Mouse (Mus musculus) embryonic fibroblast, embryonic 13.5 days (primary cell): Measurements from ENCODE around the gene Hs2st1. TPM values are rescaled to one million over a fixed set of nuclear protein-coding genes. Genes with fewer than 3 reads are reported as not detected.
A peak's percentile ranks its signal among the peaks of the same experiment; 100 is the strongest.

ENCODE experiments used
- H3K27ac ChIP-seq: 2 replicates; pipeline ENCODE4 v1.5.1; 2012; ENCODE audit warnings: low read length, control low read depth, inconsistent platforms; ENCODE audit not compliant: insufficient read depth
- H3K4me1 ChIP-seq: 2 replicates; pipeline ENCODE4 v1.6.1; 2011; ENCODE audit warnings: low read length; ENCODE audit not compliant: control insufficient read depth, insufficient read depth
- H3K4me3 ChIP-seq: 2 replicates; pipeline ENCODE4 v1.5.1; 2011; ENCODE audit warnings: mild to moderate bottlenecking, control low read depth, low read length; ENCODE audit not compliant: insufficient read depth
- CTCF ChIP-seq: IDR thresholded peaks from 2 replicates; pipeline ENCODE4 v1.5.1; 2011; ENCODE audit warnings: mild to moderate bottlenecking, control low read depth, low read length, moderate library complexity, borderline replicate concordance; ENCODE audit not compliant: insufficient read depth
- POLR2A ChIP-seq: IDR thresholded peaks from 2 replicates; pipeline ENCODE4 v1.6.1; 2011; ENCODE audit warnings: low read depth, mild to moderate bottlenecking, control low read depth, low read length, moderate library complexity
- polyA plus RNA-seq: library from polyadenylated mRNA; stranded (reverse); fragments of >200 nt; gene quantifications from 2 replicates; pipeline ENCODE4 v1.2.4, GENCODE M21; 2011; ENCODE audit warnings: low read depth; ENCODE audit not compliant: missing spikeins, insufficient read length

Gene Hs2st1
- polyA plus RNA-seq, 1 experiment, result 83.7 TPM

DNA sequence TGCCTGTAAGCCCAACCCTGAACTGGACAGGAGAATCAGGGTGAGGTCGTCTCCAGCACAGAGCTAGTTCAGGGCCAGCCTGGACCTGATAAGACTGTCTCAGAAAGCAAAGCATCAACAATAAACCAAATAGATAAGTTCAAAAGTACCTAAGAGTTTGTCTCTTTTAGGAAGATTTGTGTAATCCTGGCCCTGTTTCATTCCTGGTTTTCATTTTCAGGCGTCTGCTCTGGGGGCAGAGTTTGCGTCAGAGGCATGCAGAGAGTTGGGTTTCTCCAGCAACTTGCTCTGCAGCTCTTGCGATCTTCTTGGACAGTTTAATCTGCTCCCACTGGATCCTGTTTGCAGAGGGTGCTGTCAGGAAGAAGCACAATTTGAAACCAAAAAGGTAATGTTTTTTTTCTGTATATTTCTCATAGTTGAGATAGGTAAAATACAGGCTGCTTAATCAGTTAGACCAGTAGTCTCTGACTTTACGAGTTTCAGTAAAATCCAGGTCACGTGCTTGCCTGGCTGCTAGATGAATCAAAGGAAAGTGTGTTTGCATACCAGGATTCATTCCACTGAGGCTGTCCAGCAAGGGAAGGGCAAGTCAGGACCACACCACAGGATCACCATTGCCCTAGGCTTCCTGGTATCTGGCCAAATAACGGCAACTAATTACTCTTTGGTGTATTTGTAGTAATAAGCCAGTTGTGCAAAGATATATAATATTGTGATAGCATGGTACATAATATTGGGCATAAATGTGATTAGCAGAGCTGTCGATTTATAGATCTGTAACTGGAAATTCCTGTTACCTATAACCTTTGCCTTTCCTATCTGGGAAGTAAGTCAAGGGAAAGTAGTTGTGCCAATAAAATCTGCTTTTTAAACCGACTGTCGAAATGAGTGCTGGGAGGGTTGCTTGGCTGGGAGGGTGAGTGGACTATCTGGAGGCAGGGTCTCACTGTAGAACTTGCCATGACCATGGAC, 7.7 kb upstream of the Hs2st1 start:
- Histone ChIP-seq H3K27ac (peak overlapping the region; percentile 94), H3K4me3 (no peak overlapping the region), H3K4me1 (peaks cover 20% of the 10 kb centered on the region)
- TF ChIP-seq CTCF (no peak), POLR2A (no peak)

DNA sequence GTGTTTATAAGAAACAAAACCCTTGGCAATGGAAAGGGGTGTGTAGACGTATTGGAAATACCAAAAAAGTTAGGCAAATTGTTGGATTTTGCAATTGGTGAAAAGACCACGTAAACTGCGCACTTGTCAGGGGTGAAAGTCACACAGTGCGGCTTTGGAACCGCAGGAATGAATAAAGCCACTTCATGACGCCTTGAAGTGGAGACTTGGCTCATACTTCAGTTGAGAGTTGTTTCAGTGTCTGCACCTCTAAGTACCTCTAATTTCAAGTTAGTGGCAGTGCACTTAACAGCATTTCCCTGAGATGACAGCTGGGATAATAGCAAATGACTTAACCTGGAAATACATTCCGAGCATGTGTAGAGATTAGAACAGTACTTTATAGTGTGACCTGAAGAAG, 4.3 kb upstream of the Hs2st1 start:
- no peak overlapping the region for H3K4me3 ChIP-seq
- no peak overlapping the region for H3K27ac ChIP-seq
- peaks cover 10% of the 10 kb centered on the region for H3K4me1 ChIP-seq
- TF ChIP-seq CTCF (no peak), POLR2A (no peak)

DNA sequence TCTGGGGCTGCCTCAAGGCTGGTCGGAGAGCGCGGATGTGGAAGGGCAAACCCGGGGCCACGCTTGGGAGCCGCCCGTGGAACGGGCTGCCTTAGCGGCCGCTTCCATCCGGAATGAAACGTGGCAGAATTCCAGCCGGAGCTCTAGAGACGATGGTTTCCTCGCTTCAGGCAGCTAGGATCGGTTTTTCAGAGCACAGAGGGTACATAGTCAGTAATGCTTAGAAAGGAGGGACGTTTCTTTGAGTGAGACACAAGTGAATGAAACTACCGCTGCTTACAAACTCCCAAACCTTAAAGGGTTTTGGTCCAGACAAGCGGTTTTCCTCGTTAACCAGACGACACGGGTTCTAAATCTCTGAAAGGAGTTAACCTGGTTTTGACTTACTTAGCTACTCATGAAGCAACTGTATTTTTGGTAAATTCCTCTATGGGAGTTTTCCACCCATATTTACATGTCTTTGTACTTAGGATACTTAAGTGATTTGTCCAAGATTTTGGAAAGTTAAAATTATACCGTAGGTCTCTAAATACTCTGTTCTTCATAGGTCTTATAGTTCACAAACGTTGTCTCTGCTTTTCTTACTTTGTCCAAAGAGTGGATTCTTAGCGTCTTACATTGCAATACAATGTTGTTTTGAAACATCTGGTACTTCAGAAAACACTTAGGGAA, 971 bp upstream of the Hs2st1 start:
- Histone ChIP-seq H3K27ac (peak overlapping the region; percentile 96), H3K4me1 (peaks cover 2% of the 10 kb centered on the region), H3K4me3 (peak overlapping the region; percentile 74)
- no peak for TF ChIP-seq POLR2A
- TF ChIP-seq CTCF, result no peak

GRCm38 (mm10) chr3:144569401-144569971, 495 bp downstream of the Hs2st1 start:
- H3K4me1 ChIP-seq, result peaks cover 4% of the 10 kb centered on the region
- no peak for TF ChIP-seq CTCF
- no peak for TF ChIP-seq POLR2A
- no peak overlapping the region for H3K27ac ChIP-seq
- H3K4me3 ChIP-seq, result peak overlapping the region; percentile 100

DNA sequence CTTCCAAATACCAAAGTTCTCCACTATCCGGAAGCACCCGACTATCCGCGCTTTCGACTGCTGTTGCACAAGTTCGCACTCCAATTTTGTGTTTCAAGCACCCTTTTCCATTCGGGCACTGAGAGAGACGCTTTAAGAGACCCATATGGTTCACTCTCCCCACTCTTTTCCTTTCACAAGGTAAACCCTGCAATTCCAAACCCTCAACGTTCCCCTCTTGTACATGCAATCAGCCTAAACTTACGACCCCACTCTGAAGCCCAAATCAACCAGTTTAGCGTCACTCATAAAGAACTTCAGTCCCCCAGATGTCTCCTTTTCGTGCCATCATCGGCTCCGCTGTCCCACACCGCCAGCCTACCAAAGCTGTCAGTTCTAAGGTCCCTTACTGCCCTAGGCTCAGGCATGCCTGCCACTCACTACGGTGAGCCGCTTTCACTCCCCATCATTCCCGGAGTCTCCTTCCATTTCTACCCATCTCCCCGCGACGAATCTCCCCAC, 1.1 kb downstream of the Hs2st1 start:
- no peak for TF ChIP-seq POLR2A
- no peak for TF ChIP-seq CTCF

GRCm38 (mm10) chr3:144565212-144565611, 4.8 kb downstream of the Hs2st1 start:
- Histone ChIP-seq H3K4me1 (peaks cover 9% of the 10 kb centered on the region), H3K4me3 (no peak overlapping the region), H3K27ac (0 out of 2 replicates have a peak overlapping the region, but pooled peaks have one; percentile 15)
- TF ChIP-seq POLR2A (no peak), CTCF (no peak)

More for the DNA sequence above, 1.1 kb downstream of the Hs2st1 start:
- peak overlapping the region; percentile 31; the same call in 1 of the 2 replicates for H3K27ac ChIP-seq
- peaks cover 9% of the 10 kb centered on the region for H3K4me1 ChIP-seq
- H3K4me3 ChIP-seq, result peak overlapping the region; percentile 100

DNA sequence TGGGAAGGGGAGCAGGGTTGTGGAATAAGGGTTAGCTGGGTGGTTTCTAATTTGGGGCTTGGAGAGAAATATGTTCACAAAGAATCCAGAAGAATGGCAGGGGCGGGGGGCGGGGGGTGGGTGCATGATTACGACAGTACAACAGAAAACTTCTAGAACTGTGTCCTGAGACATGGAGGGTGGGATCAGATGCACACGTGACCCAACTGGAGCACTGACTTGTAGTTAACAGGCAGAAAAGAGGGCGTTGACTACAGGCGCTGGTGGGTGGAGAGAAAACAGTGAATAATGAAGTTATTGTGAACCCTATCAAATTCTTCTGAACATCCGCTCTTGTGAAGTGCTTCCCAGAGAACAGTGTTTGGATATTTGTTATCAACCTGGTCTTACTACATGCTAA, 6.1 kb downstream of the Hs2st1 start:
- no peak for TF ChIP-seq POLR2A
- no peak for TF ChIP-seq CTCF
- H3K27ac ChIP-seq, result no peak overlapping the region; the same call in 1 of the 2 replicates

DNA sequence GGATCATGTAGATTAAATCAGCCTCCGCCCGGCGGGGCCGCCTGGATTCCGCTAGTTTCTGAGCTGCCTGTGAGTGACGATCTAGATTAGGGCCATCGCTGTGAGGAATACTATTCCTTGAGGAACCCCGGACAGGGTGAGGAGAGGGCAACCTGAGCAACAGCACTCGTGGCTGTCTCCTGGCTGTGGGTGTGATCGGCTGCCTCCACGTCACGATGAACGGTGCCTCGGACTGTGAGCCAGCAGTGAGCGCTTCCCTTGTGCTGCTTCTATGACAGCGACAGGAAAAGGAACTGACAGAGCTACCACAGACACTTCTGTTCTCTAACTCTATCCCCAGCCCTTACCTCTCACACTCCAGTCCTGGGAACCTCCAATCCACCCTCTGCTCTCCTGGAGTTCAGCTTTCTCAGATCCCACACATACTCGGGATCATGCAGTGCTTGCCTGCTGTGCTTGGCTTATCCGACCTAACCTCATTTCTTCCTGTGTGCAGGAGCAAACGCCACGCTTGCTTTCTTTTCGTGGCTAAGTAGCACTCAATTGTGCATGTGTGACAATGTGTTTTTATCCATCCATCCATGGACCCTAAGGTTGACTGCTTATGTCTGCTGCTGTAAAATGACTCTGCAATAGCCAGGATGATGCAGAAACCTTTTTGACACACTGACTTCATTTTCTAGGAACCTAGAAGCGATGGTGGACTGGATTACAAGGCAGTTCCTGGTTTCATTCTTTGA, 8.3 kb downstream of the Hs2st1 start:
- H3K4me3 ChIP-seq, result no peak overlapping the region
- no peak for TF ChIP-seq CTCF
- no peak for TF ChIP-seq POLR2A

More for the DNA sequence above, 6.1 kb downstream of the Hs2st1 start:
- no peak overlapping the region for H3K4me3 ChIP-seq
- H3K4me1 ChIP-seq, result peaks cover 14% of the 10 kb centered on the region

GRCm38 (mm10) chr3:144558274-144558673, 11.7 kb downstream of the Hs2st1 start:
- H3K4me1 ChIP-seq, result peaks cover 9% of the 10 kb centered on the region; the same call in 1 of the 2 replicates
- H3K4me3 ChIP-seq, result peak overlapping the region; percentile 8; the same call in 1 of the 2 replicates
- TF ChIP-seq CTCF, result no peak
- TF ChIP-seq POLR2A, result no peak
- H3K27ac ChIP-seq, result peak overlapping the region; percentile 28

More for the DNA sequence above, 8.3 kb downstream of the Hs2st1 start:
- H3K4me1 ChIP-seq, result peaks cover 18% of the 10 kb centered on the region
- H3K27ac ChIP-seq, result no peak overlapping the region
